1 mouse cellular context compared by ENCODE assay signal in genomic region chr4:154105381-154106001, GRCm38 (mm10).
A peak's percentile ranks its signal among the peaks of the same experiment; 100 is the strongest.
TF ChIP-seq lines count a peak whose summit lies in the region.

No protein-coding gene starts in this region.

TF ChIP-seq in CH12.LX, 34 proteins besides CTCF, POLR2A, EP300 and RAD21 (continued from another document):
- TF ChIP-seq ZKSCAN1 (IDR thresholded peaks at IDR 0.05; ENCODE audit: borderline replicate concordance, low read depth, low read length) (no peak), MAZ (IDR thresholded peaks at IDR 0.05; ENCODE audit: low read depth, low read length) (0 out of 2 replicates have a peak, but pooled peaks have one; percentile 44), SIN3A (IDR thresholded peaks at IDR 0.05; ENCODE audit: low read length) (peak; percentile 64; the same call in 1 of the 2 replicates), ETS1 (conservative IDR thresholded peaks at IDR 0.05; ENCODE audit: low read depth, low read length) (peak; percentile 63; the same call in 1 of the 2 replicates), JUND (conservative IDR thresholded peaks at IDR 0.05; ENCODE audit: low read depth, low read length) (no peak; the same call in 1 of the 2 replicates), ZNF384 (IDR thresholded peaks at IDR 0.05; ENCODE audit: low read depth, low read length) (no peak), ZC3H11A (IDR thresholded peaks at IDR 0.05; ENCODE audit: low read depth, low read length) (no peak; the same call in 1 of the 2 replicates), IRF4 (IDR thresholded peaks at IDR 0.05; ENCODE audit: low read depth, low read length) (peak; percentile 62; the same call in 1 of the 2 replicates), NRF1 (IDR thresholded peaks at IDR 0.05; ENCODE audit: low read depth, low read length) (no peak), HCFC1 (IDR thresholded peaks at IDR 0.05; ENCODE audit: low read depth, low read length) (peak; percentile 31; the same call in 1 of the 2 replicates), CHD2 (IDR thresholded peaks at IDR 0.05; ENCODE audit: low read length) (peak; percentile 49), PAX5 (IDR thresholded peaks at IDR 0.05; ENCODE audit: low read length) (no peak), POLR2AphosphoS2 (IDR thresholded peaks at IDR 0.05; ENCODE audit: low read depth, low read length) (no peak; the same call in 1 of the 2 replicates), RCOR1 (conservative IDR thresholded peaks at IDR 0.05; ENCODE audit: low read depth, low read length) (no peak), ELF1 (IDR thresholded peaks at IDR 0.05; ENCODE audit: low read depth, low read length) (peak; percentile 49), ZMIZ1 (IDR thresholded peaks at IDR 0.05; ENCODE audit: low read depth, low read length) (no peak), MEF2A (IDR thresholded peaks at IDR 0.05; ENCODE audit: borderline replicate concordance, low read depth, low read length) (peak; percentile 51), USF2 (conservative IDR thresholded peaks at IDR 0.05; ENCODE audit: low read depth, low read length) (no peak)
